Mouse (Mus musculus): Measurements from ENCODE around the gene Polr1e.

- TF ChIP-seq EP300 (IDR thresholded peaks at IDR 0.05; ENCODE audit: insufficient read depth, low read depth, low read length) (no peak), CTCF (IDR thresholded peaks at IDR 0.05; ENCODE audit: low read depth, low read length) (no peak), POLR2A (IDR thresholded peaks at IDR 0.05; ENCODE audit: insufficient read depth, low read length) (no peak)
These were observed 36.5 kb upstream of the Polr1e start for GRCm38 (mm10) chr4:44981974-44982287.
